In genomic region chr1:46853317-46854035, GRCm38 (mm10) we compare ENCODE assay signal across 8 mouse cellular contexts. TPM values are rescaled to one million over a fixed set of nuclear protein-coding genes. Genes with fewer than 3 reads are reported as not detected.
A peak's percentile ranks its signal among the peaks of the same experiment; 100 is the strongest.
DNase-seq lines count a peak whose midpoint lies in the region; ATAC-seq lines count a peak whose summit lies in the region.

No protein-coding gene starts in this region.

- H3K27ac ChIP-seq in hindbrain, embryonic 13.5 days = peak overlapping the region; percentile 100

- ATAC-seq in hindbrain, embryonic 13.5 days (ENCODE audit: low FRiP score) = peak; percentile 97

- peak overlapping the region; percentile 99 for H3K9ac ChIP-seq in hindbrain, embryonic 13.5 days

- H3K4me1 ChIP-seq in hindbrain, embryonic 13.5 days (replicated peaks) = peaks cover 32% of the 10 kb centered on the region

- peak; percentile 98 for DNase-seq in Muller cell, postnatal 12 days (ENCODE audit: inconsistent ontology term)
- peak; percentile 98 for DNase-seq in cerebellum, adult 9-11 months
- DNase-seq in frontal cortex, postnatal 10 days (ENCODE audit: low spot score in 2 of 2) = peak; percentile 92 to 98
- peak; percentile 99 to 100 for DNase-seq in layer of hippocampus, postnatal 25 days (ENCODE audit: extremely low spot score in 1 of 2, low spot score in 1 of 2)
- peak; percentile 95 for DNase-seq in lung, postnatal 25 days (ENCODE audit: low spot score)
- DNase-seq in retina, embryonic 14.5 days (ENCODE audit: low spot score) = peak; percentile 99
- peak; percentile 97 for DNase-seq in thymus, postnatal 4 days

- H3K36me3 ChIP-seq in hindbrain, embryonic 13.5 days = no peaks in the 10 kb centered on the region

- H3K4me3 ChIP-seq in hindbrain, embryonic 13.5 days = peak overlapping the region; percentile 89

- under 1% methylated on average over 86 of the region's 86 CpGs for WGBS in hindbrain, embryonic 13.5 days

- no peaks in the 10 kb centered on the region for H3K9me3 ChIP-seq in hindbrain, embryonic 13.5 days

- H3K27me3 ChIP-seq in hindbrain, embryonic 13.5 days = no peaks in the 10 kb centered on the region

- peak overlapping the region; percentile 76 for H3K4me2 ChIP-seq in hindbrain, embryonic 13.5 days

RNA-seq across cellular contexts. Expression of gene Slc39a10, which starts 39.2 kb away (rescaled TPM):
- 61.0 and 69.1 TPM in 2 replicates for polyA plus RNA-seq in hindbrain, embryonic 13.5 days (2015; fragmentation: Nextera tagmentation; extraction: Ambion mirVana)
- total RNA-seq in layer of hippocampus, postnatal 25 days (2021) = 100 to 1,000 TPM in 1 of 2 experiments, 10 to 100 TPM in 1; 97.3 to 107 TPM

Comparison
In these comparisons a context has a peak if more than half of its experiments do, and no peak if none do; other contexts are left out.
1. Peak in every context shown above with its lines: DNase-seq, ATAC-seq, H3K4me3 ChIP-seq and H3K27ac ChIP-seq.